Mouse (Mus musculus) neutrophil, adult 5-6 weeks (primary cell): Measurements from ENCODE around the gene Polr2i. TPM values are rescaled to one million over a fixed set of nuclear protein-coding genes. Genes with fewer than 3 reads are reported as not detected.
"Not testable (repeated sequence)": the region's sequence is repeated elsewhere in the genome, so short reads cannot be mapped to it uniquely, and the experiment has no call there.

ENCODE experiments used
- ATAC-seq: fragments of 151-379, 151-347 bp; 2 replicates; pipeline ENCODE4 v1.8.0; 2017; ENCODE audit warnings: mild to moderate bottlenecking, moderate TSS enrichment; ENCODE audit not compliant: insufficient number of reproducible peaks, poor library complexity, low FRiP score, severe bottlenecking; ENCODE audit errors: extremely low read depth
- total RNA-seq: library from RNA; stranded (forward); fragments of 200-1000 nt; gene quantifications from 2 replicates; pipeline ENCODE4 v1.2.3, GENCODE M21; 2017

The Polr2i gene
- 26.0 and 30.3 TPM in 2 replicates for total RNA-seq

DNA sequence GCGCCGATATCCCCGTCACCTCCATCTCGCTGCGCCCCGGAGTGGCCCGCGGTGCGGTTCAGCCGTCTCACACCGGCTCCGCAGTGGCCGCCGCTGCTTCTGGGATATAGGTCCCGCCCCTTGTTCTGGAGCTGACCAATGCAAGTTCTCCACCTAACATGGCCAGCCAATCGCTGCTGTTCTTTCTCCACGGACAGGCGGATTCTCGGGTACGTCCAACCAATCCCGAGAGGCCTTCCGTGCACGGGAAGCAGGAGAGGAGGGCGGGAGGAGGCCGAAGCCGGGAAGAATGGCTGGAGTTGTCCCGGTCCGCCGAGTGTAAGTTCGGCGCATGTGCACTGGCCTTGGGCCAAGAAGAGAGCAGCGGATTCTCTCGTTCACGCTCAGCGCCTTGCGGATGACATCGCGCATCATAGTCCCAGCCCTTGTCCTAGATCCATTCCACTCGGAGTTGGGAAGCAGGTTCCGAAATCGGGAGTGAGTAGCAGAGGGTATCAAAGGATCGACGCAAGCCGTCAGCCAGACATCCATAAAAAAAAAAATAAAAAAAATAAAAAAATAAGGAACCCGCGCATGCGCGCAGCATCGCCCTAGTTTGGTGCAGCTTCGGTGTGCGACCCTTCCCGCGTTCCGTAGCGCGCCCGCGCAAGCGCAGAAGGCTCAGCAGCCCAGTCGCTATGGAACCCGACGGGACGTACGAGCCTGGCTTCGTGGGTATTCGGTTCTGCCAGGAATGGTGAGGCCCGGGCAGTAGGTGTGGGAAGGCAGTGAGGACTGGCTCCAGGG lies at the start of gene Polr2i, which contains the start of gene Tbcb:
Gene Polr2i (plus strand): TSS at position 280 of the 786 bp plus-strand sequence.
Gene Tbcb (minus strand): TSS at position 604 of the 786 bp plus-strand sequence.
- ATAC-seq, result peak; percentile 93

DNA sequence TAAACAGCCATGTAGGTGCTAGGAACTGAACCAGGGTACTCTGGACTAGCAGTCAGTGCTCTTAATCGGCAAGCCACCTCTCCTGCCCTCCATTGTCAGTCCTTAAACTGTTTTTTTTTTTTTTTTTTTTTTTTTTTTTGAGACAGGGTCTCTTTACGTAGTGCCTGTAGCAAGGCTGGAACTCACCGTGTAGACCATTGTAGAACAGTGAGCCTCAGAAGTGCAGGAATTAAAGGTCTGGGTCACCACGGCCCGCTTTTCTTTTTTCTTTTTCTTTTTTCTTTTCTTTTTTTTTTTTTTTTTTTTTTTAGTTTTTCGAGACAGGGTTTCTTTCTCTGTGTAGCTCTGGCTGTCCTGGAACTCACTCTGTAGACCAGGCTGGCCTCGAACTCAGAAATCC lies 48.6 kb upstream of the Polr2i start:
- ATAC-seq, result not testable (repeated sequence)

DNA sequence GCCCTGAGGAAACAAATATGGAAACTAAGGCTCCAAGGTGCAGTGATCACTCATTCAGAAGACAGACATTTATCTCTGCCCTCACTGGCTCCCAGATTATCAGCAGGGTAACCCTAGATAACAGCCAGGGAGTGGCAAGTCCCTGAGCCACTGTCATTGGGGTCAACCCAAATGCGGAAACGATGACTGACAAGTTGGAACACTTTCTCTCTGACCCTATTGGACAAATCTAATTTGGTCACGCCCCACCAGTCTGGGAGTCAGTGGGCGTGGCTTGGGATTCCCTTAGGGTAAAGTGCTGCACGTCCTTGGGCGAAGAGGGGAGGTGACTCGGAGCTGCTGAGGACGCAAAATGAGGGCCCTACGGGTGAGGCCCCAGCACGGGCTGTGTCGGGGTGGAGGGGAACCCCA lies 47.9 kb upstream of the Polr2i start, which contains the start of gene Cox7a1:
Gene Cox7a1 (plus strand): TSS at position 266 of the 411 bp plus-strand sequence.
- peak; percentile 73 for ATAC-seq

DNA sequence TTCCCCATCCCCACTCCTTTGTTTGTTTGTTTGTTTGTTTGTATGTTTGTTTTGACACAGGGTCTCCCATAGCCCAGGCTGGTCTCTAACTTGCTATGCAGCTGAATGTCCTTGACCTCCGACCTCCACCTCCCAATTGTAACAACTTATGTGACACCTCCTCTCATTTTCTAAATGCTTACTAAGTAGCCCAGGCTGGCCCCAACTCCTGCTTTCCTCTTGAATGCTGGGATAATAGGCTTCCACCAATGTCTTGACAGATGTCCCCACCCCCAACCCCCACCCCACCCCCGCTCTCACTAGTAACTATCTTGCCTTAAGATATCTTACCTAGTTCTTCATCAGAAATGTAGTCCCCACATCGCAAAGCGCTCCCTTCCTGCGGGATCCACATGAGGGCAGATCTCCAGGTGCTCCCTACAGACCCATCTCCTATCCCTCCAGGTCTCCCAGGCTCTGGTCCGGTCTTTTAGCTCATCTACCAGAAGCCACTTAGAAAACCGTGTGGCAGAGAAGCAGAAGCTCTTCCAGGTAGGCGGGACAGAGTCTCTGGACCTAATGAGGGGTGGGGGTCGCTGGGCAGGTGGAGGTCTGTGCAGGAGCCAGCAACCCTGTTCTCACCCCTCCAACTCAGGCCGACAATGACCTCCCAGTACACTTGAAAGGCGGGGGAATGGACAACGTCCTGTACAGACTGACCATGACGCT lies 47.0 kb upstream of the Polr2i start:
- ATAC-seq, result no peak

DNA sequence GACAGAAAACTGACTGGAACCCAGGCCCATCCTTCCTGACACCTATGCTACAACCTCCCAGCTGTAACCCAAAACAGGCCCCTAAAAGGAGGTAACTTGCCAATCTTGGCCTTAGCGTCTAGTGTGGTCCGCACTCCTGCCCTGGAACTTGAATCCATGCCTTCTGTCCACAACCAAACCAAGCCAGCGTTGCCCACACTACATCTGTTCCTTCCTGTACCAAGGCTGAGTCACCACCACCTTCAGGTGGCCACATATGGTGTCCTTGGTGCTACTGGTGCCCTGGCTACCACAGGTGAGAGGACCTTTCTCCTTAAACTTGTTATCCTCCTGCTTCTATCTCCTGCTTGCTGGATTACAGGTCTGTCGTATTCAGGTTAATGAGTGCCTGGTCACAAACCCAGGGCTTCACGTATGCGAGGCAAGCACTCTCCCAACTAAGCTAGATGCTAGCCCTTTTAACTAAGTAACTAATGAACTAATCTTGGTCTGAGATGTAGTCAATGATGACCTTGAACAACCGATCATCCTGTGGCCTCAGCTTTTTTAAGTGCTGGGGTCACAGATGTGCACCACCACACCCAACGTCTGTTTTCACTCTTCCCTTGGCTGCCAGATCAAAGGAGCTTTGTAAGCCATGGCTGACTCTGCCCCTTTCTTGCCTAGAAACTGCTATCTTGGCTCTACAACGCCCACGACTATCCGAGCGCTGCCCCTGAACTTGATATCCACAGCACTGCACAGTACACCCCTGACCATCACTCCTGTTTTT lies 43.2 kb upstream of the Polr2i start:
- ATAC-seq, result no peak

DNA sequence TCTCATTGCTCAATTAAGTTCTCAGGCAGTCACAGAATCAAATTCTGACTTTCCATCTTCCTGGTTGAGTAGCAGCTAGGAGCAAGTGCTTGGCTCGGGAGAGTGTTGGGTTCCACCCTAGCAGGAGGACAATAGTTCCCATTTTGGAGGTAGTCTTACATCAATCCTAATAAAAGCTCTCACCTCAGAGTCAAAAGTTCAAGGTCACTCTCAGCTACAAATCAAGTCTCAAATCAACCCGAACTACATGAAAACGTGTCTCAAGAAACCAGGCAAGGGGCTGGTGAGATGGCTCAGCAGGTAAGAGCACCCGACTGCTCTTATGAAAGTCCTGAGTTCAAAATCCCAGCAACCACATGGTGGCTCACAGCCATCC lies 42.6 kb upstream of the Polr2i start:
- no peak for ATAC-seq

DNA sequence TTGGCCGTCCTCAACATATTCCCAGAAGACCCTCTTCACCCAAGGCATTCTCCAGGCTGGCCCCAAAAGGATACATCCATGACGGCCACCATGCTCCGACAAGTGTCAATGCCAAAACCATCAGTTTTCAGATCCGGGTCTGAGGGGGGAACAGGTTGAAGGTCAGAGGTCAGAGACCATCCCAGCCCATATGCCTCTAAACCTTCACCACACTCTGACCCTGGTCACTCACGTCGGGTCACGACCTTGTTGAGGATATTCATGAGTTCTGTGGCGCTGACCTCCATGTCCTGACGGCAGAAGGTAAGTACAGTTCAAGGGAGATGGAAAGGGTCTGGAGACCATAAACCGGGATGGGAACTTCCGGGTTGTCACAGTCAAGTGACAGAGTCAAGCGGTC lies 39.7 kb upstream of the Polr2i start:
- ATAC-seq, result no peak

DNA sequence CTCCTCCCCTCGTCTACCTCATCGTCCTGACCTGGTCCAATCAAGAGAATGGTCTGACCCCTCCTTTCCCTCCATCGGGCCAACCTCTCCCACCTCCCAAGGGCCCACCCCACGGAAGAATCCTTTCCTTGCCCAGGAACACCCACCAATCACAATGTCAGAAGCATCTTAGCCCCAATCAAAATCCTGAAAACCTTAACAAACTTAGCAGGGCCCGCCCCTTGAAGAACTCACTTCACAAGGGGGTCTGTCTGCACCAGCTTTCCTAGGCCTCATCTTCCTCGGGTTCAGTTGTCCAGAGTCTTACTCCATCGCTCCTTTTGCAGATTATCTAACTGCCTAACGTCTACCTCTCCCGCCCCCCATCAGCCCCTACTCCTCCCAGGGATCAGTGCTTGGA lies 38.7 kb upstream of the Polr2i start:
- ATAC-seq, result no peak

DNA sequence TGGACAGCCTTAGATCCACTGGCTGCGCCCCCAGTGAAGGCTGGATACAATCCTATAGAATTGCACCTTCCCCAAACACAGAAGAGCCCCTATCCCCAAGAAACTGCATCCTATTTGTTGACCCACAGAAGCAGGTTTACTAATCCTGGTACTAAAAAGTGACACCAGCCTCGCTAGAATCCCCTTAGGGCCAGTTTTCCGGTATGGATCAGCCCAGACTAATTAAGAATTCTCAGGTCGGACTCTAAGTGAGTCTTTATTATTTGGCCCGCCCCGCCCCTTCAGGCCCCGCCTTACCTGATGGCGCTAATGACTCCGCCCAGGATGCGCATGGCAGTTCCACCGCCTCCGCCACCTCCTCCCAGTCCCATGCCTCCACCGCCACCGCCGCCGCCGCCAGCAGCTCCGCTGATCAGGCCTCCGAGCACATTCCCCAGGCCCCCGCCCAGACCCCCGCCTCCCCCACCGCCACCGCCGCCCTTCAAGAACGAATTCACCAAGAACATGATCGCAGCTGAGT lies 38.1 kb upstream of the Polr2i start:
- ATAC-seq, result peak; percentile 57

DNA sequence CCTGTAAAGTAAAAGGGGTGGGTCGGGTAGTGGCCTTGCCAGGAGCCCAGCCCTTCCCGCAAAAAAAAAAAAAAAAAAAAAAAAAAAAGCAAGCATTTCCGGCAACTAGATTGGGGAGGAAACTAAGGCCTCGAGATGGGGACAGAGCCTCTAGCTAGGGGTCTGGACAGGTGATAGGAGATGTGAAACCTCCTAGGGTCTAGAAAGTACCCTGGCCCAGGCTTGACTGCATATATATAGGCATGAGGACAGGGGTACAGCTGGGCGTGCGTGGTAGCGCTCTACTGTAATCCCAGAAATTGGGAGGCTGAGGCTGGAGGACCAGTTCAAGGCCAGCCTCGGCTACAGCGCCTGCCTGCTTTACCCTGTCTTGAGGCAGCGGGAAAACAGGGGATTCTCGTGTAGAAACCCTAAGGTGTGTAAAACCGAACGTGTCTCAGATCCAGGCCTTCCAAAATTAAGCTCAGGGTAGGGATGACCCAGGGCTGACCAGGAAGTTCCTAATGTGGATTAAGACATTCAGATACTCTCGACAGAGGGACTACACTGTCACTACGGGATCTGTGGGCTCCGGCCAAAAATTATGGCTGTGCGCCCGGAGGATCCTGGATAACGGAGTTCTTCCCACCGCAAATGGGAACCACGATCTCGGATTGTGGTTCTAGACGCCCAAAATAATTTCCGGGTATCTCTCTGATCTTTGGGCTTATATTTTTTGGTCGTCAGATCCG lies 37.5 kb upstream of the Polr2i start:
- no peak for ATAC-seq

DNA sequence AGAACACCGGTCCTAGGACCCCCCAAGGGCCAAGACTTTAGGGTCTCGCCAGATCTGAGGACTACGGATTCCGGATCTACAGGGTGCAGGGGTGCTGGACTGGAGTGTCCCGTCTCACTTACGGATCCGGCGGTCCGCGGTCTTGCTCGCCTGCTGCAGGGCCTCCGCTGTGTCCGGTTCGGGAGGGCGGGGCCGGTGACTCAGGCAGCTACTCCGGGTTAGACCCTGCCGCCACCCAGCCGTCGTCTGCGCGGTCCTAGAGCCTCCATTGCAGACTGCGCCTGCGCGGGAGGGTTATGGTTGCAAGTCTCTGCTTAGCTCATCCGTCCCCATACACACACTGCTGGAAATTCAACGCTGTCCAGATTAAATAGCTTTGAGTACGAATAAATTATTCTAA lies 36.9 kb upstream of the Polr2i start:
- peak; percentile 84 for ATAC-seq

DNA sequence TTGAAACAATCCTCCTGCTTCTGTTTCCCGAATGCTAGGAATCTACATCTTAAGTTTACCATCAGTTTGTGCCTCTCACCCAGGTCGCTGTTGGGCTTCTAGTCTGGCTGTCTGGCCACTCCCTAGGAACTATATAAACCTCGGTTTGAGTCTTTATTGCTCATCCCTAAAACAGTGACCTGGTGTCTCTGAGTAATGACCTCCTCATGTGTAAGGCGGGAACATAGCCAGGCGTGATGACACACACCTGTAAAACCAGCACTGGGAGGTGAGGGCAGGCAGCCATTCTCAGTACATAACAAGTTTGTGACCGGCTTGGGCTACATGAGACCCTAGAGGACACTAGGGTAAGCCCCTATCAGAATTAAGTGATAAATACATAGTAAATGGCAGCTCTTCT lies 36.3 kb upstream of the Polr2i start:
- no peak for ATAC-seq

DNA sequence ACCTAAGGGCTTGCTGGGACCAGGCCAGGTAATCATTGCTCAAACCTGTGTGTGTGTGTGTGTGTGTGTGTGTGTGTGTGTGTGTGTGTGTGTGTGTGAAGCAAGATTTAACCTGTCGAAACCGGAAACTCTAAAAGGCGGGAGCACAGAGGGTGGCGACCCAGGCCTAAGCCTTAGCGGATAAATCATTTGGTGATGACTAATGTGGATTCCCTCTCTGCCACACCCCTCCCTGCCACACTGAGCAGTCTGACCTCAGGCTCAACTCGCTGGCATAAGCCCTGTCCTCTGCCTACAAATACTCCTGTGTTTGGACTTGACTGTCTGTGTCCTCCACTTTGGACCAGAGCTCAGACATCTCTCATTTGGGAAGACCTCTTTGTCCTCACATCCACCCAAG lies 35.6 kb upstream of the Polr2i start:
- ATAC-seq, result no peak

DNA sequence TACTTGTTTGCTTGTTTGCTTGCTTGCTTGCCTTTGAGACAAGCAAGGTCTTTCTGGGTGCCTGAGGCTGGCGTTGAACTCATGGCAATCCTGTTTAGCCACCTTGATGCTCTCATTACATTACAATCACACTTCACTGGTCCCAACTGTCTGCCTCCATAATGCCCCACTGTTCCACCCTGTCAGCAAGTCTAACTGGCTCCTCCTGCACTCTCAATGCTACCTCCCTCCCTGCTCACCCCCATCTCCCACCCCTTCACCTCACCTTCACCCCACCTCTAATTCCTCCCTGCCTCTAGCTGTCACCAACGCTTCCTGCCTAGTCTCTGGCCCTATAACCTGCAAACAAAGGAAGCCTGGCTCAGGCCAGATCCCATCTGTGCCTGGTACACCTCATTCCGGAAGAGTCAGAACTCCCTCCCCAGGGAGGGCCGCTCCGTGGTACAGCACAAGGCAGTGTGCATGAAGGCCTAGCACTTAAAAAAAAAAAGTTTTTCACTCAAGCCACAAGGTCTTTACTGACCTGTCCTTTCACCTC lies 34.1 kb upstream of the Polr2i start:
- ATAC-seq, result no peak

DNA sequence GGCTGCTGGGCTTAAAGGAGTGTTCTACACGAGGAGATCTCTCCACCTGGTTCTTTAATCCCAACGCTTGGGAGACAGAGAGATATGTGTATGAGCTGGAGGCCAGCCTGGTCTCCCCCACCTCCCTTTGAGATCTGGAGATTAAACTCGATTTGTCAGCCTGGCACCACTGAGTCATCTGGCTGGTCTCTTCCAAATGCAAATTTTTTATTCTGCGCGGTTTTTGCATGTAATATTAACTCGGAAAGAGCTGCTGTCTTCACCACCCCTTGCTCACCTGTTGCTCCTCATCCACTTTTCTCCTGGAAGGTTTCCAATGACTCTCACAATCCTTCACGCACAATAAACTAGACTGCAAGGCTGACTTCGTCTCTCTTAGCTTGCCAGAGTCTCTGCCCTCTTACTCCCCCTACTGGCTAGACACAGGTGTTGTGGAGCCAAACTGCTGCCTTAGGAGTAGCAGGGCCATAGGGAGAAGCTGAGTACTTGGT lies 33.2 kb upstream of the Polr2i start, which contains the start of gene Capns1:
Gene Capns1 (minus strand): TSS at position 331 of the 491 bp plus-strand sequence.
- ATAC-seq, result peak; percentile 82

DNA sequence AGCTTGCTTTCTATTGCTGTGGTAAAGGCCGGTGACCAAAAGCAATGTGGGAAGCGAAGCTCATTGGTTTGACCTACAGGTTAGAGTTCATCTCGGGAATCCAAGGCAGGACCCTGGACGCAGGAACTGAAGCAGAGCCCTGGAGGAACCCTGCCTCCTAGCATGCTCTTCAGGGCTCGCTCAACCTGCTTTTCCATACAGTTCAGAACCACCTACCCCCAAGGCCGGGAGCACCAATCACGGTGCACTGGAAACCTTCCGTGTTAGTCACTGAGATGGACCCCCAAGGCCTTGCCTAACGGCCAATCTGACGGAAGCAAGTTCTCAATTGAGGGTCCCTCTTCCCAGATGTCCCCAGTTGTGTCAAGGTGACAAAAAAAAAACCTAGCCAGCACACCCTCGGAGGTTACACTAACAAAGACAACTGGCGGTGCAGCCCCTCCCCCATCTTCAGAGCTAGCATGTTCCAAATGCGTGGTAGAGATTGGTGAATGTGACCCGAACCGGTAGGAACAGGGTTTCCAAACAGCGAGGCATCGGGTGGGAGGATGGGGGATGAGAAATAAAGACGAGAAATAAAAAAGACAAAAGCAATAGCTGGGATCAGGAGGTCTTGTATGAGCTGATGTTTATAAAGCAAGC lies 32.1 kb upstream of the Polr2i start:
- no peak for ATAC-seq

DNA sequence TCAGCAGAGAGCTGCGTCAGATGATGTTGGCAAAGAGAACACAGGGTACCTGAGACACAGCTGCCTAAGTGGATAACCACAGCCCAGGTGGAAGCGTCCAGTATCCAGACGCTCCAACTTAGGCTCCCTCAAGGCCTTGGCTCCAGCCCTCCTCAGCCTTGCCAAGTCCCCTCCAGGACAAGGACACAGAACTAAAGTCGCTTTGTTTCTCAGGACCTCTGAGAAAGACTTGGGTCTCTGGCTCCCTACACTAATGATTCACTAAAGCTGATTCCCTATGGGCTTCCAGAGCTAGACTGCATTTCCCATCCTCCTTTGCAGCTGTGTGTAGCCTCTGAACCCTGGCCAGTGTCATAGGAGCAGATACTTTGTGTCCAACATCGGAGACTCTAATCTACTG lies 31.5 kb upstream of the Polr2i start:
- ATAC-seq, result no peak

DNA sequence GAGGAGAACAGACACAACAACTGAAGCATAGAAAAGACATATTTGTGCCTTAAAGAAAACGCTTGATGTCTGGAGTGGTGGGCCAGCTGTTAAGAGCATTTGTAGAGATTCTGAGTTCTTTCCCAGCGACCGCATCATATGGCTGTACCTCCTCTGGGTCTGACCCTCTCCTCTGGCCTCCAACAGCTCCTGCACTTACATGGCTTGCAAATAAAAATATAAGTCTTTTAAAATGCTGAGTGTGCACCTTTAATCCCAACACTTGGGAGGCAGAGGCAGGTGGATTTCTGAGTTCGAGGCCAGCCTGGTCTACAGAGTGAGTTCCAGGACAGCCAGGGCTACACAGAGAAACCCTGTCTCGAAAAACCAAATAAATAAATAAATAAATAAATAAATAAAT lies 31.1 kb upstream of the Polr2i start:
- ATAC-seq, result not testable (repeated sequence)
